Mouse (Mus musculus) ES-Bruce4 (cell line): ENCODE measurements around the gene Noxo1. TPM values are rescaled to one million over a fixed set of nuclear protein-coding genes. Genes with fewer than 3 reads are reported as not detected.

ENCODE experiments used
- H3K27ac ChIP-seq: 2 replicates; pipeline ENCODE4 v1.5.1; 2012; ENCODE audit warnings: low read length, inconsistent platforms; ENCODE audit not compliant: insufficient read depth
- H3K27me3 ChIP-seq: 2 replicates; pipeline ENCODE4 v1.6.1; 2012; ENCODE audit warnings: mild to moderate bottlenecking, low read length, inconsistent platforms; ENCODE audit not compliant: control insufficient read depth, poor library complexity, insufficient read depth, severe bottlenecking
- H3K36me3 ChIP-seq: 2 replicates; pipeline ENCODE4 v1.6.1; 2012; ENCODE audit warnings: inconsistent platforms, mild to moderate bottlenecking, low read length, moderate library complexity; ENCODE audit not compliant: control insufficient read depth, poor library complexity, insufficient read depth, severe bottlenecking
- H3K4me1 ChIP-seq: one replicate; pipeline ENCODE4 v1.8.1; 2011; ENCODE audit warnings: low read length; ENCODE audit not compliant: control insufficient read depth, insufficient read depth
- H3K4me3 ChIP-seq: 2 replicates; pipeline ENCODE4 v1.5.1; 2011; ENCODE audit warnings: low read depth, mild to moderate bottlenecking, low read length
- H3K9ac ChIP-seq: 2 replicates; pipeline ENCODE4 v1.6.1; 2012; ENCODE audit warnings: low read depth, mild to moderate bottlenecking, inconsistent platforms; ENCODE audit not compliant: poor library complexity, severe bottlenecking
- H3K9me3 ChIP-seq: replicated peaks from 2 replicates; pipeline ENCODE4 v1.6.1; 2012; ENCODE audit warnings: mild to moderate bottlenecking, low read length, inconsistent platforms; ENCODE audit not compliant: control insufficient read depth, poor library complexity, insufficient read depth, severe bottlenecking
- CTCF ChIP-seq: IDR thresholded peaks from one replicate; pipeline ENCODE4 v1.8.1; 2011; ENCODE audit warnings: low read depth, low read length
- EP300 ChIP-seq: IDR thresholded peaks from 2 replicates; pipeline ENCODE4 v1.6.1; 2011; ENCODE audit warnings: low read depth, low read length; ENCODE audit not compliant: insufficient read depth
- POLR2A ChIP-seq: IDR thresholded peaks from one replicate; pipeline ENCODE4 v1.8.1; 2011; ENCODE audit warnings: low read length; ENCODE audit not compliant: insufficient read depth
- polyA plus RNA-seq: library from polyadenylated mRNA; stranded (reverse); fragments of >200 nt; gene quantifications from 2 replicates; pipeline ENCODE4 v1.2.4, GENCODE M21; 2011; ENCODE audit warnings: low read depth; ENCODE audit not compliant: missing spikeins, insufficient read depth, insufficient read length

Noxo1 gene
- polyA plus RNA-seq, 1 experiment: 2.3 TPM

DNA sequence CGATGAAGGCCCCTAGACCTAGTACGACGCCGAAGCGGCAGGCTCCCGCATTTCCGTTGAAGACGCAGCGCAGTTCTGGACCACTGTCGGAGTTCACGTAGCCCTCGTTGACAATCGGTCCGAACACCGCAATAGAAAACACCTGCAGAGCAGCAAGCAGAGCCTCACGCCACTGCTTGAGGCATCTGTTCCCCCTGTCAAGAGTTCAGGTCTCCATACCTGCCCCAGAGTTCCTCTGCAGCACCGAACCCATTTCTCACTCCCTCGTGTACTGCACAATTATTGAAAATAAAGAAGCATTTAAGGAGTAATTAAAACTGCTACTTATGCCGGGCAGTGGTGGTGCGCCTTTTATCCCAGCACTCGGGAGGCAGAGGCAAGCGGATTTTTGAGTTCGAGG, 8.4 kb upstream of the Noxo1 start:
- Histone ChIP-seq H3K4me3 (peak overlapping the region; percentile 40), H3K27ac (no peak overlapping the region), H3K36me3 (peaks cover under 1% of the 10 kb centered on the region), H3K4me1 (no peaks in the 10 kb centered on the region), H3K9me3 (no peaks in the 10 kb centered on the region), H3K27me3 (no peaks in the 10 kb centered on the region), H3K9ac (no peak overlapping the region)
- TF ChIP-seq CTCF (no peak), POLR2A (no peak)

DNA sequence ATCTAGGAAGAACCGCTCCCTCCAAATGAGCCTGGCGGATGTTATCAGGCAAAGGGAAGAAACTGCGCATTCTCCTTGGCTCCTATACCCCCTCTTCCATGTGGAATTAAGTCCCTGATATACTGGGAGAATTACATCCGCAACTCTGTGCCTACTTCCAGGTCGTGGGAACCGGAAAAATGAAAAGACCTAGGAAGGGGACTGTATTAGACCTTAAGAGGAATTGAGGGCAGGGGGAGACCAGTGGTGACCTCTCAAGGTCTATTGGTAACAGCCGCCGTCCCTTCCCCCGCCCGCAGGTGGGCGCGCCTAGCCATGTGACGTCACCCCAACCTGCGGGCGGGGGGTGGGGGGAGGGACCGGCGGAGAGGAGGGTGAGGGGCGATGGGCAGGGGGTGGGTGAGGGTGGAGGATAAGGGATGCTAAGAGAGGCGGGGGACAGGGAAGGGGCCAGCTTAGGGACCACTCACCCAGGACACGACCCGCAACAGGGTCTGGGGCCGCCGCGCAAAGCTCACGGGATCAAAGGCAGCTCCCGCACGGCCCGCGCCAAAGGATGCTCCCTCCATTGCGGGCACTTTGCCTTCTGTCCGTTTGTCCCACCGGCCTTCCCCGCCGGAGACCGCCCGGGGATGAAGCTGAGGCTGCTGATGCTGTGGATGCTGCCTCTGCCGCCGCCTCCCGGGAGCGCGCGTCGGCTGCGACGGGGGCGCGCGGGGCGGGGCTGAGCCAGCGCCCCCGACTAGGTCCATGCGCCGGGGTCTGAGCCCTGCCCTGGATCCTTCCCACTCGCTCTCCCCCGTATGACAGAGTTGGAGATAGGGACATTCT, 6.6 kb upstream of the Noxo1 start, which contains the start of gene Syngr3:
Gene Syngr3, minus strand, starts transcription at position 705 of the 831 bp plus-strand sequence.
- Histone ChIP-seq H3K4me1 (no peaks in the 10 kb centered on the region), H3K27me3 (no peaks in the 10 kb centered on the region), H3K36me3 (peaks cover 8% of the 10 kb centered on the region), H3K27ac (no peak within 1 kb of the TSS), H3K9me3 (no peaks in the 10 kb centered on the region), H3K4me3 (peak within 1 kb of the TSS; percentile 86), H3K9ac (peak within 1 kb of the TSS; percentile 83)
- TF ChIP-seq POLR2A (no peak), EP300 (no peak), CTCF (no peak)

- no peaks in the 10 kb centered on the region for H3K27me3 ChIP-seq
- H3K4me3 ChIP-seq: no peak overlapping the region
- no peaks in the 10 kb centered on the region for H3K9me3 ChIP-seq
- H3K27ac ChIP-seq: no peak overlapping the region
- no peaks in the 10 kb centered on the region for H3K4me1 ChIP-seq
- no peak overlapping the region for H3K9ac ChIP-seq
- no peak for TF ChIP-seq CTCF
- TF ChIP-seq EP300: no peak
- TF ChIP-seq POLR2A: no peak
- H3K36me3 ChIP-seq: peaks cover 8% of the 10 kb centered on the region
These were observed 3.6 kb upstream of the Noxo1 start for GRCm38 (mm10) chr17:24692385-24692784.

DNA sequence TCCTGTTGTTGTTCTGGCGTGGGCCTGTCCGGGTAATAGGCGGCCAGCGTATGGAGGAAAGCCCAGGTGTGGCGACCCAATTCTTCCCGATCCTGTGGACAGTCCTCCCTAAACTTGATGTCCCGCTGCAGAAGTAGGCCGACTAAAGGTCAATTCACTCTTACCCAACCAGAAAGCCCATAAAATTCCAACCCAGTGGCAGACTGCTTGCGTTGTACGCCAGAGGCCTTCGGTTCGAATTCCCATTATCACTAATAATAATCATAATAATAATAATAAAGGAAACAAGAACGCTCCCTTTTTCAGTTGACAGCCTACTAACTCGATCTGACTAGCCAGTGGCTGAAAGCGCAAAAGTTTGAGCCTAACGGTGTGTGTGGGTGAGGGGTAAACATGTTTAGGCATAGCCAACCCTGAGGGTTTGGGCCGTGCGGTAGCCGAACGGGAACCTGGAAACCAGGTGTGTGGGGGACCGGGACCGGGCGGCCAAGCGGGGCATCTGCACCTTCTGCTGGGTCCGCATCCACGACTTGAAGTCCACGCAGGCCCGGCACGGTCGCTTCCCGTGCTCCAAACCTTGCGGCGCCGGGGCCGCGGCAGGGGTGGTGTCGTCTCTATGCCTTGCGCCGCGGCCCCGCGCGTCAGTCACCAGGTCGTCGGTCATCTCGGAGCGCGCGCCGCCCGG, 566 bp upstream of the Noxo1 start:
- Histone ChIP-seq H3K27ac (peak overlapping the region; percentile 86), H3K4me3 (peak overlapping the region; percentile 89), H3K9ac (peak overlapping the region; percentile 95), H3K4me1 (peaks cover 6% of the 10 kb centered on the region), H3K36me3 (peaks cover 8% of the 10 kb centered on the region), H3K9me3 (no peaks in the 10 kb centered on the region), H3K27me3 (no peaks in the 10 kb centered on the region)
- TF ChIP-seq EP300 (no peak), POLR2A (no peak), CTCF (no peak)

GRCm38 (mm10) chr17:24697985-24698384, 2.0 kb downstream of the Noxo1 start:
- Histone ChIP-seq H3K9ac (no peak overlapping the region), H3K9me3 (no peaks in the 10 kb centered on the region), H3K27ac (peak overlapping the region; percentile 85), H3K36me3 (peaks cover 15% of the 10 kb centered on the region), H3K27me3 (no peaks in the 10 kb centered on the region), H3K4me3 (peak overlapping the region; percentile 0; the same call in 1 of the 2 replicates), H3K4me1 (peaks cover 6% of the 10 kb centered on the region)
- TF ChIP-seq EP300: peak; percentile 72
- no peak for TF ChIP-seq CTCF
- no peak for TF ChIP-seq POLR2A

DNA sequence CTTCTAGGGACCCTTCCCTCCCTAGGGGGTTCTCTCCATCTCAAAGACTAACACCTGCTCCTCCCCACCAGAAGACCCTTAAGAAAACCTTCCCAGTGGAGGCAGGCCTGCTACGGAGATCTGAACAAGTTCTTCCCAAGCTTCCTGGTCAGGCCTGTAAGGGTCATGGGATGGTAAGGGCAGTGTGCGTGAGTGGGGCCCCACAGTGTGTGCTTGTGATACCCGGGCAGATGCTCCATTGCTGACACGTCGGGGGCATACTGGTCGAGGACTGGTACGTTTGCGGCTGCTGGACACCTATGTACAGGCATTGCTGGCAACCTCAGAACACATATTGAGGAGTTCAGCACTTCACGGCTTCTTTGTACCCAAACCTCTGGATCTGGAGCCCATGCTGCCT, 2.7 kb downstream of the Noxo1 start:
- Histone ChIP-seq H3K36me3 (peaks cover 11% of the 10 kb centered on the region), H3K9ac (no peak overlapping the region), H3K9me3 (no peaks in the 10 kb centered on the region), H3K4me3 (no peak overlapping the region), H3K4me1 (peaks cover 6% of the 10 kb centered on the region), H3K27ac (no peak overlapping the region), H3K27me3 (no peaks in the 10 kb centered on the region)
- TF ChIP-seq POLR2A (no peak), EP300 (no peak), CTCF (no peak)
